Mouse (Mus musculus): Measurements from ENCODE around the gene Hephl1. TPM values are rescaled to one million over a fixed set of nuclear protein-coding genes. Genes with fewer than 3 reads are reported as not detected.

Gene Hephl1
- total and polyA plus RNA-seq, 2 experiments from 2014 or later = 0.05 to 0.16 TPM

DNA sequence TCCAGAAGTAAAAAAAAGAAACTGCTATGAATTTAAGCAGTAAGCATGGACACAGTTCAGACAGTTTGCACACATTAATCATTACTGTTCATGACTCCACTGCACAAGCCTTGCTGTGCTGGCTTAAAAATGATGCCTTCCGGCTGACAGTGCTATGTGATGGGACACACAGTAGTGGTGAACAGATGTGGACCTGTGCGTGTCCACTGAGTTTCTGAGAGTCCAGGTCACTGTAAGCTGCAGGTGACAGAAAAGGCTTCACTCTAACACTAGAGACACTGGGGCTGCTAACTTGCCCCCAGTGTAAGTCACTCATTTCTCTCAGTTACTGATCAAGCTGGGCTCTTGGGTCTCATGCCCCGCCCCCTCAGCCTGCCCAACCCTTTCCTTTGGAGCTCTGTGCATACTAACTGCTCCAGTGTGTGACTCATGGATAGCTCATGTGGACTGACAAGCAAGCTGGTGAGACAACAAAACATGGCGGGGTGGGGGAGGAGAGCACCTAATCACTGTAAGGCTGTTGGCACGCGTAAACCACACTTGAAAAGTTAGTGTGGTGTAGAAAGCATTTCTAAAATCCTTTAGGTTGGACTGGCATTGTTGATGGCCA lies 43.1 kb downstream of the Hephl1 start:
- Histone ChIP-seq H3K9ac (replicated peaks; ENCODE audit: low read length, poor library complexity, severe bottlenecking) (no peak overlapping the region), H3K27me3 (ENCODE audit: insufficient read depth, low read length) (no peaks in the 10 kb centered on the region), H3K36me3 (ENCODE audit: insufficient read depth, low read length) (no peaks in the 10 kb centered on the region), H3K9me3 (ENCODE audit: low read length) (no peaks in the 10 kb centered on the region), H3K4me3 (ENCODE audit: low read depth, low read length) (no peak overlapping the region), H3K4me1 (ENCODE audit: insufficient read depth, low read length) (no peaks in the 10 kb centered on the region), H3K27ac (ENCODE audit: low read depth, low read length) (no peak overlapping the region), H3K4me2 (ENCODE audit: low read depth, low read length, poor library complexity, severe bottlenecking) (no peak overlapping the region)
- no peak; the same call in 1 of the 2 replicates for ATAC-seq (ENCODE audit: low FRiP score)
- 93% methylated on average over 6 of the region's 6 CpGs for WGBS
- DNase-seq (ENCODE audit: low spot score) = no peak
- TF ChIP-seq CTCF (IDR thresholded peaks at IDR 0.05) = no peak

DNA sequence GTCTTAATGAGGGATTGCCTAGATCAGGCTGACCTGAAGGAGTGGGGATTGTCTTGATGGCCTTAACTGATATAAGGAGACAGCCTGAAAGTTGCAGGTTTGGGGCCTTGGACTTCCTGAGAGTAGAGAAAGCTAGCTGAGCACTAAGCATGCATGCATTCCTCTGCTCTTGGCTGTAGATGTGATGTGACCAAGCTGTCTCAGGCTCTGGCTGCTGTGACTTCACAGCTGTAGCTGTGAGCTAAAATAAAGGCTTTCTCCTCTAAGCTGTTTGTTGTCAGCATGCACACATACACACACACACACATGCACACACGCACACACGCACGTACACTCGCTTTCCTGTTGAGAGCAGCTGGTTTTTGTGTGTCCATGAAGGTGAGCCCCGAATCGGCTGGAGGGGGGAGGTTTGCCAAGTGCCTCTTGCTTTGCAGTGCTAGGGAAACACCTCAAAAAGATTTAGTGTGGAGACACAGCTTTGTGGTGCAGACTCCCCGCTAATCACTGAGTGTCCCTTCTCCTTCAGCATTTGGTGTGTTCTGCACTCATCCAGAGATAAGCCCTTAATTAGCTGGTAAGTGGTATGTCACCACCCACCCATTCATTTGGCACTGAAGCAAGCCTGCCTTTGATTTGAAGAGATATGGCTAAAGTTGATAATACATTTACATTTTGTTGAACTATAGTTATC lies 43.8 kb downstream of the Hephl1 start:
- WGBS = 80% methylated on average over 7 of the region's 7 CpGs
- H3K4me1 ChIP-seq (ENCODE audit: insufficient read depth, low read length) = no peaks in the 10 kb centered on the region
- no peak for DNase-seq (ENCODE audit: low spot score)
- H3K9ac ChIP-seq (replicated peaks; ENCODE audit: low read length, poor library complexity, severe bottlenecking) = no peak overlapping the region
- no peaks in the 10 kb centered on the region for H3K27me3 ChIP-seq (ENCODE audit: insufficient read depth, low read length)
- H3K27ac ChIP-seq (ENCODE audit: low read depth, low read length) = no peak overlapping the region
- no peaks in the 10 kb centered on the region for H3K9me3 ChIP-seq (ENCODE audit: low read length)
- no peak overlapping the region for H3K4me3 ChIP-seq (ENCODE audit: low read depth, low read length)
- ATAC-seq (ENCODE audit: low FRiP score) = no peak
- no peak overlapping the region for H3K4me2 ChIP-seq (ENCODE audit: low read depth, low read length, poor library complexity, severe bottlenecking)
- no peak for TF ChIP-seq CTCF (IDR thresholded peaks at IDR 0.05)
- no peaks in the 10 kb centered on the region for H3K36me3 ChIP-seq (ENCODE audit: insufficient read depth, low read length)

DNA sequence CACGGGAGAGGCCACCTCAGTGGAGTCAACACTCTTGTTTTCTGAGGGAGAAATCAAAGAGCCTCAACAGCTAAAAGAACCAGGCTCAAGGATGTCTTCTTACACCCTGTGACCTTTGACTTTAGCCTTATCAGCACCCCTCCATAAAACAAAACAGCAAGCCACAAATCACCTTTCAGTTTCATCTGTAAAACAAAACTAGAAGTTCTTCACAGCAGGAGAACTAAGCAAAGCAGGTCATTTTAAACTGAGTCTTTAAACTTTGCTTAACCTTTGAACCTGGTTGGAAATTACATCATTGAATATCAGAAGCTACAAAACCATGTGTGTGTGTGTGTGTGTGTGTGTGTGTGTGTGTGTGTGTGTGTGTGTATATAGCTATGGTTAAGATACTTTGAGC lies 47.7 kb downstream of the Hephl1 start:
- Histone ChIP-seq H3K27me3 (ENCODE audit: insufficient read depth, low read length) (no peaks in the 10 kb centered on the region), H3K27ac (ENCODE audit: low read depth, low read length) (no peak overlapping the region), H3K4me3 (ENCODE audit: low read depth, low read length) (no peak overlapping the region), H3K9me3 (ENCODE audit: low read length) (no peaks in the 10 kb centered on the region), H3K36me3 (ENCODE audit: insufficient read depth, low read length) (no peaks in the 10 kb centered on the region), H3K9ac (replicated peaks; ENCODE audit: low read length, poor library complexity, severe bottlenecking) (no peak overlapping the region), H3K4me2 (ENCODE audit: low read depth, low read length, poor library complexity, severe bottlenecking) (no peak overlapping the region), H3K4me1 (ENCODE audit: insufficient read depth, low read length) (no peaks in the 10 kb centered on the region)
- ATAC-seq (ENCODE audit: low FRiP score) = no peak
- no peak for DNase-seq (ENCODE audit: low spot score)
- TF ChIP-seq CTCF (IDR thresholded peaks at IDR 0.05) = no peak
- 18% methylated on average over 1 of the region's 1 CpGs for WGBS

DNA sequence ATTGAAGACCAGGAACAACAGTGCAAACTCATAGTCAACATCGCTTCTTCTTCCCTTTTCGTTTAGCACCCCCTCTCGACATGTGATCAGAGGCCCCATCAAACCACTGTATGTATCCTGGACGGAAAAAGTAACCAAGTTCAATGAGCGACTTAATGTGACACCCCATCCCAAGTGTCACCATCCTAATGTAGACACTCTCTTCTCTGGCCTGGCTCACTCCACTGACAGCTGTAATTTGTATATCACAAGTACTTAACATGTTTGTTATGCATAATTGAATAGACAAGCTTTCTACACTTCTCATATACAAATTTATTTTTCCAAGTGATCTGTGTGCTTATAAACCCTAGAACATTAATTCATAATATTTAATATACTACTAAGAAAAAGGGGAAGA lies 51.1 kb downstream of the Hephl1 start:
- 94% methylated on average over 5 of the region's 5 CpGs for WGBS
- ATAC-seq (ENCODE audit: low FRiP score) = no peak
- TF ChIP-seq CTCF (IDR thresholded peaks at IDR 0.05) = no peak

DNA sequence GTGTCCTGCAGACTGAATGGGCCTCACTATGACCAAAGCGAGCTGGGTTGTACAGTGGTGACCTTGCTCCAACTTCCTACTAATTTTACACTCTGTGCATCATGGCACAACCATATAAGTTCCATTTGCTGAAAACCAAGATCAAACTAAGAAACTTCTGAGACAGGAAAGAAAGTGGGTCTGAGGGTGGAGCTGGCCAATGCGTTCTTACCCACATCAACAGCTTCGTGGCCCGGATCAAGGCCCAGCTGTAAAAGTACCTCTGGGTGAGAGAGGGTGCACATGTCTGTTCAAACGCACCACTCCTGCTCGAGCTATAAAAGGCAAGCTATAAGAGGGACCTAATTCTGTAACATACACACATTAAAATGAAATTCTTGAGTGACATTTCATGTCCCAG lies 51.9 kb downstream of the Hephl1 start:
- WGBS = 90% methylated on average over 6 of the region's 6 CpGs
- DNase-seq (ENCODE audit: low spot score) = no peak
- Histone ChIP-seq H3K36me3 (ENCODE audit: insufficient read depth, low read length) (no peaks in the 10 kb centered on the region), H3K9ac (replicated peaks; ENCODE audit: low read length, poor library complexity, severe bottlenecking) (no peak overlapping the region), H3K27ac (ENCODE audit: low read depth, low read length) (no peak overlapping the region), H3K9me3 (ENCODE audit: low read length) (no peaks in the 10 kb centered on the region), H3K4me2 (ENCODE audit: low read depth, low read length, poor library complexity, severe bottlenecking) (no peak overlapping the region), H3K4me3 (ENCODE audit: low read depth, low read length) (no peak overlapping the region), H3K27me3 (ENCODE audit: insufficient read depth, low read length) (no peaks in the 10 kb centered on the region), H3K4me1 (ENCODE audit: insufficient read depth, low read length) (no peaks in the 10 kb centered on the region)
- no peak for ATAC-seq (ENCODE audit: low FRiP score)
- no peak for TF ChIP-seq CTCF (IDR thresholded peaks at IDR 0.05)

More for the DNA sequence above, 51.1 kb downstream of the Hephl1 start:
- Histone ChIP-seq H3K27me3 (ENCODE audit: insufficient read depth, low read length) (no peaks in the 10 kb centered on the region), H3K36me3 (ENCODE audit: insufficient read depth, low read length) (no peaks in the 10 kb centered on the region), H3K4me2 (ENCODE audit: low read depth, low read length, poor library complexity, severe bottlenecking) (no peak overlapping the region), H3K4me3 (ENCODE audit: low read depth, low read length) (no peak overlapping the region), H3K9me3 (ENCODE audit: low read length) (no peaks in the 10 kb centered on the region), H3K27ac (ENCODE audit: low read depth, low read length) (no peak overlapping the region), H3K9ac (replicated peaks; ENCODE audit: low read length, poor library complexity, severe bottlenecking) (no peak overlapping the region), H3K4me1 (ENCODE audit: insufficient read depth, low read length) (no peaks in the 10 kb centered on the region)
- no peak for DNase-seq (ENCODE audit: low spot score)

DNA sequence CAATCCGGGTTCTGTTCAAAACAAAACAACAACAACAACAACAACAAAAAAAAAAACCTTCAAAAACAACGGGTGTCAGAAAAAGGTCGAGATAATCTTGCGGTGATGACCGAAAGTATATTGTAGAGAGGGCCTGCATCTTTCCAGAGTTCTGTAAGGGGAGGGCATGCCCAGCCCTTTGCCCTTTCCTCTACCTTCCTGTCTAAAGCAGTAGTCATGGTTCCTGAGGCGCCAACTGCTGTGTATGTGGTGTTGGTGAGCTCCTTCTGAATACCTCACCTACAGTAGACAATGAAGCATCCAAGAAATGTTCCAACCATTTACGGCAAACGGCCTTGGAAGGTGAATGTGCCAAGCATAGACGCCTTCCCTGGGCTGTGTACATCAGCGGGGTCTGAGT lies 66.2 kb downstream of the Hephl1 start:
- peak; percentile 19; the same call in 1 of the 2 replicates for ATAC-seq (ENCODE audit: low FRiP score)
- H3K4me1 ChIP-seq (ENCODE audit: insufficient read depth, low read length) = peaks cover 19% of the 10 kb centered on the region; the same call in 1 of the 2 replicates
- no peaks in the 10 kb centered on the region for H3K9me3 ChIP-seq (ENCODE audit: low read length)
- peak overlapping the region; percentile 93 for H3K27ac ChIP-seq (ENCODE audit: low read depth, low read length)
- 35% methylated on average over 10 of the region's 10 CpGs for WGBS
- H3K27me3 ChIP-seq (ENCODE audit: insufficient read depth, low read length) = no peaks in the 10 kb centered on the region
- H3K4me2 ChIP-seq (ENCODE audit: low read depth, low read length, poor library complexity, severe bottlenecking) = peak overlapping the region; percentile 71
- H3K36me3 ChIP-seq (ENCODE audit: insufficient read depth, low read length) = no peaks in the 10 kb centered on the region
- no peak for DNase-seq (ENCODE audit: low spot score)
- peak overlapping the region; percentile 88 for H3K4me3 ChIP-seq (ENCODE audit: low read depth, low read length)
- H3K9ac ChIP-seq (replicated peaks; ENCODE audit: low read length, poor library complexity, severe bottlenecking) = peak overlapping the region; percentile 96
- TF ChIP-seq CTCF (IDR thresholded peaks at IDR 0.05) = no peak

All from midbrain, postnatal 0 days (tissue).